8 mouse cellular contexts compared by ENCODE assay signal in the genomic region with DNA sequence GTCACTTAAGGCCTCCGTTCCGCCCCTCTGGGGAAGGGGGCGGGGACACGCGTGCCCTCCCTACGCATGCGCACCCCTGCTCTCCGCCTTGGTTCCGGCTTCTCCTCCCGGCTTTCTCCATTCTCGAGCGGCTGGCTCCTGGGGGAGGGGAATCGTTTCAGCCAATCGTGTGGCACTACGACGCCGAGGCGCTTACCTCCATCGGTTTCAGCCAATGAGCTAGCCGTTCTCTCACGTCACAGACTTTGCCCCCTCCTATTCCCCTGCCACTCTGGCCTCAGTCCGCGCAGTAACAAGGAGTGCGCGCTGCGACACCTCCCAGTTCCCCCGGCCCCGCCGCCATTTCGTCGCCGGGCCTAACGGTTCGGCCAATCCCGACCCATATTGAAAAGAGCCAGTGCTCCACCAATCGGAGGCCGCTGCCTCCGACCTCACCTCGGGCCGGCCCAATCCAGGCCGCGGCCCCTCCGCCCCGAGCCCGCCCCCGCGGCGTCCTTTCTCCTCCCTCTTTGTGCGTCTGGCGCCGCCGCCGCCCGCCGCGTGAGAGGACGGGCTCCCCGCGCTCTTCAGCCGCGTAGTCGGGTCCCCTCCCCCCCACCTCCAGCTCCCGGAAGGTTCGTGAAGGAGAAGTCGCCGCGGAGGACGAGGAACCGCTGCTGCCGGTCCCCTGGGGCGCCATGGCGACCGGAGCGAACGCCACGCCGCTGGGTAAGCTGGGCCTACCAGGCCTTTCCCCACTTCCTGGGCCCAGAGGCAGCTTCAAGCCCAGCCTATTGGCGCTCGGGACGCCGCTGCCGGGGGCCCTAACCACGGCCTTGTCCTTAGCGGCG. TPM values are rescaled to one million over a fixed set of nuclear protein-coding genes. Genes with fewer than 3 reads are reported as not detected.
DNase-seq lines count a peak whose midpoint lies in the region; ATAC-seq and TF ChIP-seq lines count a peak whose summit lies in the region.

A gene (plus strand): TSS at position 280 of the 830 bp plus-strand sequence.

- TF ChIP-seq EP300 in stomach, postnatal 0 days (optimal IDR thresholded peaks at IDR 0.05), result peak; percentile 47

- H3K4me1 ChIP-seq in heart, embryonic 14.5 days (ENCODE audit: control insufficient read depth in 2 of 2, insufficient read depth in 2 of 2, low read length in 2 of 2), result peaks cover 0 to 15% of the 10 kb centered on the region in 2 experiments; a peak in 2 of 4 replicates
- H3K4me1 ChIP-seq in liver, embryonic 13.5 days (replicated peaks), result peaks cover 41% of the 10 kb centered on the region
- H3K4me1 ChIP-seq in neural tube, embryonic 11.5 days (ENCODE audit: control insufficient read depth, insufficient read depth, low read length), result peaks cover 18% of the 10 kb centered on the region
- H3K4me1 ChIP-seq in stomach, postnatal 0 days (replicated peaks; ENCODE audit: control insufficient read depth, insufficient read depth), result 0 out of 2 replicates have a peak, but pooled peaks cover 3% of the 10 kb centered on the region

- peak within 1 kb of the TSS; percentile 87 for H3K4me2 ChIP-seq in heart, embryonic 14.5 days (ENCODE audit: low read length)
- peak within 1 kb of the TSS; percentile 87 for H3K4me2 ChIP-seq in liver, embryonic 13.5 days
- peak within 1 kb of the TSS; percentile 87 for H3K4me2 ChIP-seq in neural tube, embryonic 11.5 days (ENCODE audit: low read depth)
- H3K4me2 ChIP-seq in stomach, postnatal 0 days (replicated peaks; ENCODE audit: low read depth), result peak within 1 kb of the TSS; percentile 65

- H3K9ac ChIP-seq in heart, embryonic 14.5 days (ENCODE audit: low read length), result peak within 1 kb of the TSS; percentile 98
- peak within 1 kb of the TSS; percentile 99 for H3K9ac ChIP-seq in liver, embryonic 13.5 days
- peak within 1 kb of the TSS; percentile 100 for H3K9ac ChIP-seq in neural tube, embryonic 11.5 days (ENCODE audit: low read length)
- H3K9ac ChIP-seq in stomach, postnatal 0 days (ENCODE audit: low read length), result peak within 1 kb of the TSS; percentile 100

- DNase-seq in c-Kit-negative CD71-positive TER-119-positive erythroid progenitor cells, embryonic 14.5 days (ENCODE audit: low read depth, low spot score), result peak; percentile 99
- DNase-seq in fibroblast of lung, adult 2 months (ENCODE audit: low read depth), result peak; percentile 100
- peak; percentile 100 for DNase-seq in kidney, postnatal 14 days
- peak; percentile 100 for DNase-seq in liver, embryonic 13.5 days
- peak; percentile 100 for DNase-seq in neural tube, embryonic 11.5 days (ENCODE audit: low spot score)
- peak; percentile 100 for DNase-seq in stomach, postnatal 0 days (ENCODE audit: low spot score)

- H3K4me3 ChIP-seq in heart, embryonic 14.5 days (ENCODE audit: control insufficient read depth in 1 of 2, insufficient read depth in 1 of 2, low read depth in 1 of 2, low read length in 2 of 2), result peak within 1 kb of the TSS; percentile 82 to 92
- peak within 1 kb of the TSS; percentile 98 for H3K4me3 ChIP-seq in liver, embryonic 13.5 days (replicated peaks)
- H3K4me3 ChIP-seq in neural tube, embryonic 11.5 days (ENCODE audit: low read depth, low read length), result peak within 1 kb of the TSS; percentile 99
- peak within 1 kb of the TSS; percentile 99 for H3K4me3 ChIP-seq in stomach, postnatal 0 days (ENCODE audit: low read depth, low read length)

- under 1% methylated on average over 84 of the region's 85 CpGs for WGBS in heart, embryonic 14.5 days
- WGBS in liver, embryonic 13.5 days (ENCODE audit: insufficient replicate concordance), result under 1% methylated on average over 84 of the region's 85 CpGs
- WGBS in neural tube, embryonic 11.5 days, result under 1% methylated on average over 79 of the region's 85 CpGs
- WGBS in stomach, postnatal 0 days, result 2% methylated on average over 59 of the region's 85 CpGs

- peak; percentile 3; the same call in 1 of the 2 replicates for TF ChIP-seq CTCF in stomach, postnatal 0 days (IDR thresholded peaks at IDR 0.05; ENCODE audit: low read depth)

- no peaks in the 10 kb centered on the region for H3K27me3 ChIP-seq in heart, embryonic 14.5 days (ENCODE audit: control insufficient read depth, insufficient read depth, low read length)
- no peaks in the 10 kb centered on the region for H3K27me3 ChIP-seq in liver, embryonic 13.5 days
- H3K27me3 ChIP-seq in neural tube, embryonic 11.5 days (ENCODE audit: control insufficient read depth, insufficient read depth, low read length), result no peaks in the 10 kb centered on the region
- no peaks in the 10 kb centered on the region for H3K27me3 ChIP-seq in stomach, postnatal 0 days (ENCODE audit: control insufficient read depth, insufficient read depth, low read length)

- peak; percentile 84 for ATAC-seq in CD4-positive, CD25-positive, alpha-beta regulatory T cell, adult 4 months
- ATAC-seq in heart, embryonic 14.5 days (ENCODE audit: insufficient number of reproducible peaks, insufficient read depth, low FRiP score, low read depth), result peak; percentile 99
- peak; percentile 92 for ATAC-seq in liver, embryonic 13.5 days (ENCODE audit: low read depth)
- ATAC-seq in neural tube, embryonic 11.5 days (ENCODE audit: insufficient read depth, low FRiP score, low TSS enrichment), result peak; percentile 98
- peak; percentile 96 for ATAC-seq in stomach, postnatal 0 days (ENCODE audit: low FRiP score, low TSS enrichment)

- H3K36me3 ChIP-seq in heart, embryonic 14.5 days (ENCODE audit: control insufficient read depth, insufficient read depth, low read length), result peaks cover 55% of the 10 kb centered on the region
- peaks cover 46% of the 10 kb centered on the region for H3K36me3 ChIP-seq in liver, embryonic 13.5 days
- peaks cover 17% of the 10 kb centered on the region for H3K36me3 ChIP-seq in neural tube, embryonic 11.5 days (ENCODE audit: control insufficient read depth, insufficient read depth, low read length)
- H3K36me3 ChIP-seq in stomach, postnatal 0 days (ENCODE audit: control insufficient read depth, insufficient read depth, low read length), result peaks cover 17% of the 10 kb centered on the region

- H3K27ac ChIP-seq in heart, embryonic 14.5 days (replicated peaks in 1 of 2; ENCODE audit: control insufficient read depth in 1 of 2, insufficient read depth in 1 of 2, low read depth in 2 of 2, low read length in 2 of 2), result peak within 1 kb of the TSS; percentile 97 to 98
- H3K27ac ChIP-seq in liver, embryonic 13.5 days, result peak within 1 kb of the TSS; percentile 97
- peak within 1 kb of the TSS; percentile 99 for H3K27ac ChIP-seq in neural tube, embryonic 11.5 days (ENCODE audit: low read depth, low read length)
- peak within 1 kb of the TSS; percentile 100 for H3K27ac ChIP-seq in stomach, postnatal 0 days (replicated peaks)

- no peaks in the 10 kb centered on the region for H3K9me3 ChIP-seq in heart, embryonic 14.5 days (ENCODE audit: control insufficient read depth, low read length)
- H3K9me3 ChIP-seq in liver, embryonic 13.5 days (replicated peaks), result no peaks in the 10 kb centered on the region
- H3K9me3 ChIP-seq in neural tube, embryonic 11.5 days (ENCODE audit: control insufficient read depth, low read length), result no peaks in the 10 kb centered on the region
- H3K9me3 ChIP-seq in stomach, postnatal 0 days (ENCODE audit: control insufficient read depth, low read length), result no peaks in the 10 kb centered on the region

RNA-seq across cellular contexts. Expression of the gene that starts here (rescaled TPM):
- 10 to 100 TPM; 55.3 to 56.7 TPM for polyA plus RNA-seq in CD4-positive, CD25-positive, alpha-beta regulatory T cell, adult 4 months (2017; shearing (Covaris generic))
- 86.9 and 93.1 TPM in 2 replicates for polyA plus RNA-seq in heart, embryonic 14.5 days (2014; fragmentation: Nextera tagmentation; extraction: Ambion mirVana)
- 68.4 and 92.3 TPM in 2 replicates for polyA plus RNA-seq in liver, embryonic 13.5 days (2015; fragmentation: Nextera tagmentation; extraction: Ambion mirVana)
- 214 and 224 TPM in 2 replicates for polyA plus RNA-seq in neural tube, embryonic 11.5 days (2014; fragmentation: Nextera tagmentation; extraction: Ambion mirVana)
- polyA plus RNA-seq in stomach, postnatal 0 days (2015; fragmentation: Nextera tagmentation; extraction: Ambion mirVana), result 42.3 and 52.0 TPM in 2 replicates

Comparison
In these comparisons a context has a peak if more than half of its experiments do, and no peak if none do; other contexts are left out.
1. Peak in every context shown above with its lines: DNase-seq, ATAC-seq, H3K4me3 ChIP-seq and H3K27ac ChIP-seq.